Mouse (Mus musculus) large intestine, adult 2 months (tissue): ENCODE measurements around the gene Tpm4. TPM values are rescaled to one million over a fixed set of nuclear protein-coding genes. Genes with fewer than 3 reads are reported as not detected.

Experiments
- DNase-seq: peaks from one replicate; pipeline ENCODE4 v3.0.0-alpha.2; 2012; ENCODE audit warnings: low read depth, low spot score
- WGBS: fragments of 180-500 bp; shearing (Covaris S2); methylation state at CpG from one replicate; pipeline ENCODE4 v1.1.7; 2018; 5-methylcytosine and 5-hydroxymethylcytosine counted together
- polyA plus RNA-seq: library from polyadenylated mRNA; depleted of rRNA; stranded (reverse); fragments of >200 nt; gene quantifications from 2 replicates; pipeline ENCODE4 v1.2.3, GENCODE M21; 2012; rRNA removed

The Tpm4 gene
- polyA plus RNA-seq, 1 experiment: 43.5 TPM

- no peak for DNase-seq
- WGBS: 75% methylated on average over 2 of the region's 2 CpGs
These were observed 48.9 kb downstream of the Tpm4 start for GRCm38 (mm10) chr8:72183554-72184202.

GRCm38 (mm10) chr8:72187793-72188331 is 53.1 kb downstream of the Tpm4 start:
- WGBS: 86% methylated on average over 2 of the region's 2 CpGs
- no peak for DNase-seq

- 23% methylated on average over 12 of the region's 12 CpGs for WGBS
- DNase-seq: peak; percentile 43
These were observed 54.8 kb downstream of the Tpm4 start, which contains the start of gene Hsh2d for GRCm38 (mm10) chr8:72189417-72190214. Gene Hsh2d, plus strand, starts transcription at chr8:72189638.

DNA sequence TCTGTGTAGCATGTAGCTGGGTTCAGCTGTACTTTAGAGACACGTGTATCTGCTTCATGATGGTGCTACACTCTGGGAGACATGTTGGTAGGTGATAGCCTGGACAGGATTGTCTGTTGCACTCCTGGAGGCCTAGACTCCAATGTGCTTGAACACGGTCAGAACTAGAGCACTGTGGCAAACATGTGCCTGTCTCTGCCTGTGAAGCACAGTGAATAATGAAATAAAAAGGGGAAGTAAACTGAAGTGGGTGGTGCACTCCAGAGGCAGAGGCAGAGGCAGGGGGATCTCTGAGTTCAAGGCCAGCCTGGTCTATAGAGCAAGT is 55.4 kb downstream of the Tpm4 start:
- DNase-seq: no peak
- whole genome bisulfite sequencing: 32% methylated on average over 2 of the region's 2 CpGs

- no peak for DNase-seq
These were observed 57.3 kb downstream of the Tpm4 start for GRCm38 (mm10) chr8:72192065-72192464.

- WGBS: 70% methylated on average over 8 of the region's 8 CpGs
- no peak for DNase-seq
These were observed 63.2 kb downstream of the Tpm4 start for GRCm38 (mm10) chr8:72197997-72198396.

Other genes with a start within 250 kb of the Tpm4 start
- gene Zfp882, start 226.4 kb upstream of the Tpm4 start, polyA plus RNA-seq: 0.17 and 0.33 TPM in 2 replicates
- 3.0 and 4.6 TPM in 2 replicates for gene Zfp617, start 226.3 kb upstream of the Tpm4 start, polyA plus RNA-seq
- 4.1 and 5.3 TPM in 2 replicates for gene Zfp961, start 183.9 kb upstream of the Tpm4 start, polyA plus RNA-seq
- 8.4 and 13.3 TPM in 2 replicates for gene Cyp4f18, start 125.3 kb upstream of the Tpm4 start, polyA plus RNA-seq
- not detected in 2 replicates for gene Olfr372, start 93.8 kb upstream of the Tpm4 start, polyA plus RNA-seq
- not detected in 2 replicates for gene Olfr373, start 51.8 kb upstream of the Tpm4 start, polyA plus RNA-seq
- not detected in 2 replicates for gene Olfr374, start 27.9 kb upstream of the Tpm4 start, polyA plus RNA-seq
- 79.7 and 144 TPM in 2 replicates for gene Rab8a, start 26.2 kb downstream of the Tpm4 start, polyA plus RNA-seq
- gene Hsh2d, start 54.7 kb downstream of the Tpm4 start, polyA plus RNA-seq: 4.0 and 6.3 TPM in 2 replicates
- not detected in 2 replicates for gene Cib3, start 77.9 kb downstream of the Tpm4 start, polyA plus RNA-seq
- not detected in 2 replicates for gene Gm11034, start 78.7 kb downstream of the Tpm4 start, polyA plus RNA-seq
- 53.3 and 55.0 TPM in 2 replicates for gene Fam32a, start 84.8 kb downstream of the Tpm4 start, polyA plus RNA-seq
- gene Ap1m1, start 105.0 kb downstream of the Tpm4 start, polyA plus RNA-seq: 39.4 and 51.4 TPM in 2 replicates
- 0.81 and 1.1 TPM in 2 replicates for gene Gm10282, start 170.3 kb downstream of the Tpm4 start, polyA plus RNA-seq
- gene Klf2, start 184.1 kb downstream of the Tpm4 start, polyA plus RNA-seq: 9.5 and 11.3 TPM in 2 replicates